12 mouse cellular contexts compared by ENCODE assay signal in the genomic region with DNA sequence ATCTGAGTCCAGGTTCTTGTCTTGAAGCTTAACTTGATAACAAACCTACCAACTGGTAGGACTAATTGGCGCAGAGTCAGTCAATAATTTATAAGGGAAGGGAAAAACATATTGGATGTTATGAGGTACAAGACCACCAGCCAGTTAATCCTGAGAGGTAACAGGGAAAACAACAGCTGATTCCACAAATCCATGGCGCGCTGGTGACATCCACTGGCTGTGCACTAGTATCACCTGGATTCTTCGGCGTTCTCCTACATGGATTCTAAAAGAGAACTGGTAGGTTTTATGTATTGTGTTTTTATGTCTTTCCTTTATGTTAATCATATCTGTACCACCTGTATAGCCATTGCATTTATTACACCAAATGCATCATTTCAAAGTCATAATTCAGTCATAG.
DNase-seq lines count a peak whose midpoint lies in the region.
"Had no signal": no experiment of that assay in that cellular context is flagged by ENCODE, and none has a peak within 500 bp of the region (broad histone marks: within the 10 kb centered on the region; RNA-seq: fewer than 3 reads in every experiment).

No protein-coding gene starts in this region.

- WGBS in limb, embryonic 10.5 days, result 93% methylated on average over 5 of the region's 5 CpGs

- H3K27me3 ChIP-seq in limb, embryonic 10.5 days (ENCODE audit: low read depth, poor library complexity, severe bottlenecking), result no peaks in the 10 kb centered on the region
- H3K27me3 ChIP-seq: liver, embryonic 13.5 days; midbrain, embryonic 12.5 days had no signal

- no peaks in the 10 kb centered on the region for H3K9me3 ChIP-seq in limb, embryonic 10.5 days (replicated peaks)
- H3K9me3 ChIP-seq: liver, embryonic 13.5 days; midbrain, embryonic 12.5 days had no signal

- intact Hi-C loops in left cerebral cortex, postnatal 4 days (cut with DNase I), result loop anchor here (5.0 kb wide), 1 partner anchor 1403 kb away; no protein-coding TSS in a partner anchor
- intact Hi-C loops in left cerebral cortex, postnatal 36 days (cut with DNase I), result loop anchor here (10.0 kb wide), 1 partner anchor 1400 kb away; no protein-coding TSS in a partner anchor

- no peak overlapping the region for H3K27ac ChIP-seq in limb, embryonic 10.5 days
- H3K27ac ChIP-seq: liver, embryonic 13.5 days; midbrain, embryonic 12.5 days had no signal

- no peak overlapping the region for H3K4me3 ChIP-seq in limb, embryonic 10.5 days
- H3K4me3 ChIP-seq: liver, embryonic 13.5 days; midbrain, embryonic 12.5 days had no signal

- H3K36me3 ChIP-seq in limb, embryonic 10.5 days, result no peaks in the 10 kb centered on the region
- H3K36me3 ChIP-seq: liver, embryonic 13.5 days; midbrain, embryonic 12.5 days had no signal

- H3K4me1 ChIP-seq in limb, embryonic 10.5 days, result no peaks in the 10 kb centered on the region
- H3K4me1 ChIP-seq: liver, embryonic 13.5 days; midbrain, embryonic 12.5 days had no signal

- DNase-seq in embryo, embryonic 10 days (ENCODE audit: low spot score), result peak; percentile 29
- DNase-seq in embryo, embryonic 9.5 days (ENCODE audit: extremely low spot score), result no peak
- DNase-seq in left cerebral cortex, postnatal 4 days, result peak; percentile 33
- no peak for DNase-seq in left cerebral cortex, postnatal 36 days (ENCODE audit: low spot score in 2 of 2)
- peak; percentile 46 for DNase-seq in embryo, embryonic 11 days
- DNase-seq in limb, embryonic 10.5 days (ENCODE audit: low spot score), result peak; percentile 44
- DNase-seq in adipocyte (ENCODE audit: low spot score), result no peak
- DNase-seq in heart, adult 9 months (ENCODE audit: low spot score in 2 of 2), result no peak
- DNase-seq: kidney, adult 9 months; liver, embryonic 13.5 days; thymus, adult 18-20 months had no signal

Comparison
In these comparisons a context has a peak if more than half of its experiments do, and no peak if none do; other contexts are left out.
1. DNase-seq: peak in embryo, embryonic 10 days (single experiment), left cerebral cortex, postnatal 4 days (single experiment), embryo, embryonic 11 days (single experiment) and limb, embryonic 10.5 days (single experiment); none in embryo, embryonic 9.5 days (single experiment), left cerebral cortex, postnatal 36 days (0 of 2), adipocyte (single experiment) and heart, adult 9 months (0 of 2).